ENCODE assay signal across 24 mouse cellular contexts in the genomic region with DNA sequence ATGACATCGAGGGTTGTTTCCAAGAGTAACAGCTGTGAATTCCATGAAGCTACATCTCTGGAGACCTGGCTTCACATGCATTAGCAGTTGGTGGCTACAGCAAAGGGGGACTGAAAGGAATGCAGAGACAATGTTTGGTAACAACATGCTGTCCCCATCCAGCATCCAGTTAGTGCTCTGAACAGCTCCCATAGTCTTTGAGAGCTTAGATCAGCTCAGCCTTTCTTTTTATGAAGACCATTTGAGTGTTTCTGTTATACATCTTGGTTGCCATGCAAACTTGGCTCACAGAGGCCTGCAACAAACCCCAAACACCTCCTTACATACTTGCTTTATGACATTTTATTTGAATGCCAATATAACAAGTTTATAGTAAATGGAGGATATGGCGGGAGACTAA. TPM values are rescaled to one million over a fixed set of nuclear protein-coding genes. Genes with fewer than 3 reads are reported as not detected.
DNase-seq lines count a peak whose midpoint lies in the region; ATAC-seq and TF ChIP-seq lines count a peak whose summit lies in the region.
"Had no signal": no experiment of that assay in that cellular context is flagged by ENCODE, and none has a peak within 500 bp of the region (broad histone marks: within the 10 kb centered on the region; RNA-seq: fewer than 3 reads in every experiment).

No protein-coding gene starts in this region.

- H3K4me1 ChIP-seq in hindbrain, embryonic 14.5 days (replicated peaks; ENCODE audit: control insufficient read depth, insufficient read depth, low read length) = no peaks in the 10 kb centered on the region
- no peaks in the 10 kb centered on the region for H3K4me1 ChIP-seq in hindbrain, postnatal 0 days (ENCODE audit: insufficient read depth, low read length)
- peaks cover 17% of the 10 kb centered on the region for H3K4me1 ChIP-seq in limb, embryonic 13.5 days
- H3K4me1 ChIP-seq in limb, embryonic 14.5 days (ENCODE audit: control insufficient read depth, insufficient read depth, low read length) = peaks cover 10% of the 10 kb centered on the region
- H3K4me1 ChIP-seq in kidney, embryonic 16.5 days (ENCODE audit: insufficient read depth, low read length) = no peaks in the 10 kb centered on the region
- H3K4me1 ChIP-seq: embryonic facial prominence, embryonic 13.5 days; embryonic facial prominence, embryonic 15.5 days; forebrain, embryonic 10.5 days; forebrain, embryonic 12.5 days had no signal

- H3K9me3 ChIP-seq in hindbrain, embryonic 14.5 days (ENCODE audit: control insufficient read depth, low read length) = no peaks in the 10 kb centered on the region
- H3K9me3 ChIP-seq in hindbrain, postnatal 0 days (ENCODE audit: low read length) = no peaks in the 10 kb centered on the region
- no peaks in the 10 kb centered on the region for H3K9me3 ChIP-seq in limb, embryonic 13.5 days
- H3K9me3 ChIP-seq in limb, embryonic 14.5 days (ENCODE audit: control insufficient read depth, low read length) = no peaks in the 10 kb centered on the region
- H3K9me3 ChIP-seq in kidney, embryonic 16.5 days (ENCODE audit: low read length) = no peaks in the 10 kb centered on the region
- H3K9me3 ChIP-seq: embryonic facial prominence, embryonic 13.5 days; embryonic facial prominence, embryonic 15.5 days; forebrain, embryonic 10.5 days; forebrain, embryonic 12.5 days had no signal

- no peak overlapping the region for H3K4me2 ChIP-seq in hindbrain, embryonic 14.5 days (replicated peaks)
- no peak overlapping the region for H3K4me2 ChIP-seq in hindbrain, postnatal 0 days (ENCODE audit: low read depth, low read length)
- no peak overlapping the region for H3K4me2 ChIP-seq in limb, embryonic 13.5 days (replicated peaks)
- H3K4me2 ChIP-seq in limb, embryonic 14.5 days (replicated peaks; ENCODE audit: low read depth, low read length, severe bottlenecking) = no peak overlapping the region
- no peak overlapping the region for H3K4me2 ChIP-seq in kidney, embryonic 16.5 days (replicated peaks; ENCODE audit: low read depth, low read length)
- H3K4me2 ChIP-seq: embryonic facial prominence, embryonic 13.5 days; embryonic facial prominence, embryonic 15.5 days; forebrain, embryonic 12.5 days had no signal

- H3K4me3 ChIP-seq in hindbrain, embryonic 14.5 days (replicated peaks; ENCODE audit: low read length) = no peak overlapping the region
- H3K4me3 ChIP-seq in hindbrain, postnatal 0 days (ENCODE audit: low read length) = no peak overlapping the region
- no peak overlapping the region for H3K4me3 ChIP-seq in limb, embryonic 13.5 days
- H3K4me3 ChIP-seq in limb, embryonic 14.5 days (replicated peaks; ENCODE audit: low read length) = no peak overlapping the region
- H3K4me3 ChIP-seq in kidney, embryonic 16.5 days (ENCODE audit: low read length) = no peak overlapping the region
- H3K4me3 ChIP-seq: embryonic facial prominence, embryonic 13.5 days; embryonic facial prominence, embryonic 15.5 days; erythroblast, embryonic 14.5 days; forebrain, embryonic 10.5 days; forebrain, embryonic 12.5 days had no signal

- TF ChIP-seq POLR2A in limb, embryonic 14.5 days (IDR thresholded peaks at IDR 0.05; ENCODE audit: borderline replicate concordance, extremely low read depth, insufficient read depth, insufficient read length) = no peak

- TF ChIP-seq CTCF in hindbrain, postnatal 0 days (IDR thresholded peaks at IDR 0.05; ENCODE audit: low read depth) = no peak

- no peak overlapping the region for H3K9ac ChIP-seq in hindbrain, embryonic 14.5 days
- H3K9ac ChIP-seq in hindbrain, postnatal 0 days (replicated peaks; ENCODE audit: low read length) = no peak overlapping the region
- H3K9ac ChIP-seq in limb, embryonic 13.5 days = no peak overlapping the region
- no peak overlapping the region for H3K9ac ChIP-seq in limb, embryonic 14.5 days (ENCODE audit: low read depth, low read length, severe bottlenecking)
- H3K9ac ChIP-seq in kidney, embryonic 16.5 days (replicated peaks; ENCODE audit: low read length) = no peak overlapping the region
- H3K9ac ChIP-seq: embryonic facial prominence, embryonic 13.5 days; embryonic facial prominence, embryonic 15.5 days; forebrain, embryonic 12.5 days had no signal

- no peak for ATAC-seq in hindbrain, embryonic 14.5 days (ENCODE audit: low FRiP score)
- ATAC-seq in hindbrain, postnatal 0 days = no peak
- ATAC-seq in limb, embryonic 13.5 days (ENCODE audit: low FRiP score, low read depth) = peak; percentile 84
- ATAC-seq in limb, embryonic 14.5 days (ENCODE audit: low FRiP score, low read depth) = peak; percentile 85
- no peak for ATAC-seq in kidney, embryonic 16.5 days (ENCODE audit: low FRiP score, low TSS enrichment)
- ATAC-seq: forebrain, embryonic 14.5 days had no signal

- no peak overlapping the region for H3K27ac ChIP-seq in hindbrain, embryonic 14.5 days
- no peak overlapping the region for H3K27ac ChIP-seq in hindbrain, postnatal 0 days
- H3K27ac ChIP-seq in limb, embryonic 13.5 days = peak overlapping the region; percentile 44; the same call in 1 of the 2 replicates
- H3K27ac ChIP-seq in limb, embryonic 14.5 days (replicated peaks; ENCODE audit: low read depth, low read length) = 0 out of 2 replicates have a peak overlapping the region, but pooled peaks have one; percentile 45
- no peak overlapping the region for H3K27ac ChIP-seq in kidney, embryonic 16.5 days (ENCODE audit: low read length)
- H3K27ac ChIP-seq: embryonic facial prominence, embryonic 13.5 days; embryonic facial prominence, embryonic 15.5 days; forebrain, embryonic 10.5 days; forebrain, embryonic 12.5 days had no signal

- H3K36me3 ChIP-seq in hindbrain, embryonic 14.5 days (replicated peaks; ENCODE audit: control insufficient read depth, insufficient read depth) = no peaks in the 10 kb centered on the region
- no peaks in the 10 kb centered on the region for H3K36me3 ChIP-seq in hindbrain, postnatal 0 days (ENCODE audit: insufficient read depth, low read length)
- no peaks in the 10 kb centered on the region for H3K36me3 ChIP-seq in limb, embryonic 13.5 days
- no peaks in the 10 kb centered on the region for H3K36me3 ChIP-seq in limb, embryonic 14.5 days (ENCODE audit: control insufficient read depth, insufficient read depth, low read length)
- no peaks in the 10 kb centered on the region for H3K36me3 ChIP-seq in kidney, embryonic 16.5 days (ENCODE audit: insufficient read depth, low read length)
- H3K36me3 ChIP-seq: embryonic facial prominence, embryonic 13.5 days; embryonic facial prominence, embryonic 15.5 days; forebrain, embryonic 10.5 days; forebrain, embryonic 12.5 days had no signal

- H3K27me3 ChIP-seq in hindbrain, embryonic 14.5 days (ENCODE audit: control insufficient read depth, insufficient read depth, low read length) = no peaks in the 10 kb centered on the region
- no peaks in the 10 kb centered on the region for H3K27me3 ChIP-seq in hindbrain, postnatal 0 days (ENCODE audit: insufficient read depth, low read length)
- H3K27me3 ChIP-seq in limb, embryonic 13.5 days = no peaks in the 10 kb centered on the region
- no peaks in the 10 kb centered on the region for H3K27me3 ChIP-seq in limb, embryonic 14.5 days (ENCODE audit: control insufficient read depth, insufficient read depth, low read length)
- H3K27me3 ChIP-seq in kidney, embryonic 16.5 days (ENCODE audit: insufficient read depth, low read length) = no peaks in the 10 kb centered on the region
- H3K27me3 ChIP-seq: embryonic facial prominence, embryonic 13.5 days; embryonic facial prominence, embryonic 15.5 days; forebrain, embryonic 12.5 days had no signal

- 90% methylated on average over 2 of the region's 2 CpGs for WGBS in hindbrain, embryonic 14.5 days
- WGBS in hindbrain, postnatal 0 days = 82% methylated on average over 2 of the region's 2 CpGs
- 55% methylated on average over 2 of the region's 2 CpGs for WGBS in limb, embryonic 13.5 days
- 47% methylated on average over 2 of the region's 2 CpGs for WGBS in limb, embryonic 14.5 days
- WGBS in kidney, embryonic 16.5 days = 92% methylated on average over 2 of the region's 2 CpGs

- DNase-seq in hindbrain, embryonic 14.5 days (ENCODE audit: low spot score) = peak; percentile 22
- DNase-seq in hindbrain, postnatal 0 days (ENCODE audit: low spot score) = no peak
- peak; percentile 52 for DNase-seq in limb, embryonic 14.5 days (ENCODE audit: low spot score)
- DNase-seq in right cerebral cortex, postnatal 10 days (ENCODE audit: low spot score in 2 of 2) = no peak
- DNase-seq: adrenal gland, adult 2 months; adrenal gland, postnatal 10 days; adrenal gland, postnatal 25 days; cerebellum, adult 11 months; cerebellum, adult 18-20 months; cerebellum, adult 8-10 months; cerebellum, adult 9-11 months; cerebellum, postnatal 14 days; cerebellum, postnatal 36 days; embryo, embryonic 11 days had no signal

RNA-seq across cellular contexts. Expression of a gene that starts 19.6 kb away (rescaled TPM):
- 9.6 and 13.2 TPM in 2 replicates for polyA plus RNA-seq in hindbrain, embryonic 14.5 days (2014; fragmentation: Nextera tagmentation; extraction: Ambion mirVana)
- 8.7 and 17.6 TPM in 2 replicates for total RNA-seq in hindbrain, postnatal 0 days (2014; rRNA removed)
- polyA plus RNA-seq in hindbrain, postnatal 0 days (2015; fragmentation: Nextera tagmentation; extraction: Ambion mirVana) = 7.1 and 8.5 TPM in 2 replicates
- polyA plus RNA-seq in limb, embryonic 13.5 days (2015; fragmentation: Nextera tagmentation; extraction: Ambion mirVana) = 83.2 and 95.3 TPM in 2 replicates
- polyA plus RNA-seq in limb, embryonic 14.5 days (2012; rRNA removed) = 118 and 165 TPM in 2 replicates
- 82.5 and 99.7 TPM in 2 replicates for polyA plus RNA-seq in limb, embryonic 14.5 days (2014; fragmentation: Nextera tagmentation; extraction: Ambion mirVana)
- polyA plus RNA-seq in kidney, embryonic 16.5 days (2015; fragmentation: Nextera tagmentation; extraction: Ambion mirVana) = 20.3 and 30.8 TPM in 2 replicates
- total RNA-seq: common myeloid progenitor, adult 5-6 weeks; MEL had no signal
- polyA plus RNA-seq: erythroblast, embryonic 14.5 days had no signal

Comparison
In these comparisons a context has a peak if more than half of its experiments do, and no peak if none do; other contexts are left out.
1. DNase-seq: peak in hindbrain, embryonic 14.5 days (single experiment) and limb, embryonic 14.5 days (single experiment); none in hindbrain, postnatal 0 days (single experiment) and right cerebral cortex, postnatal 10 days (0 of 2).
2. ATAC-seq: peak in limb, embryonic 13.5 days (single experiment) and limb, embryonic 14.5 days (single experiment); none in hindbrain, embryonic 14.5 days (single experiment), hindbrain, postnatal 0 days (single experiment) and kidney, embryonic 16.5 days (single experiment).
3. H3K27ac ChIP-seq: peak in limb, embryonic 13.5 days (single experiment) and limb, embryonic 14.5 days (single experiment); none in hindbrain, embryonic 14.5 days (single experiment), hindbrain, postnatal 0 days (single experiment) and kidney, embryonic 16.5 days (single experiment).